Mouse (Mus musculus) bone marrow macrophage, adult 2 months (primary cell): Measurements from ENCODE around the gene Ascc3.

Experiments
- CTCF ChIP-seq: IDR thresholded peaks from 2 replicates; pipeline ENCODE4 v1.5.1; 2012; ENCODE audit warnings: low read depth, mild to moderate bottlenecking, low read length, moderate library complexity
- POLR2A ChIP-seq: IDR thresholded peaks from 2 replicates; pipeline ENCODE4 v1.6.1; 2012; ENCODE audit warnings: mild to moderate bottlenecking, low read depth, low read length, borderline replicate concordance

- TF ChIP-seq CTCF (no peak), POLR2A (no peak)
Observed at GRCm38 (mm10) chr10:50657352-50657751, 64.9 kb downstream of the Ascc3 start.
